Mouse (Mus musculus): ENCODE results near the gene Stx11. TPM values are rescaled to one million over a fixed set of nuclear protein-coding genes. Genes with fewer than 3 reads are reported as not detected.
"Not testable (repeated sequence)": the region's sequence is repeated elsewhere in the genome, so short reads cannot be mapped to it uniquely, and the experiment has no call there.

Gene Stx11
- total RNA-seq, 2 experiments from 2014 or later: 5.9 to 7.4 TPM

DNA sequence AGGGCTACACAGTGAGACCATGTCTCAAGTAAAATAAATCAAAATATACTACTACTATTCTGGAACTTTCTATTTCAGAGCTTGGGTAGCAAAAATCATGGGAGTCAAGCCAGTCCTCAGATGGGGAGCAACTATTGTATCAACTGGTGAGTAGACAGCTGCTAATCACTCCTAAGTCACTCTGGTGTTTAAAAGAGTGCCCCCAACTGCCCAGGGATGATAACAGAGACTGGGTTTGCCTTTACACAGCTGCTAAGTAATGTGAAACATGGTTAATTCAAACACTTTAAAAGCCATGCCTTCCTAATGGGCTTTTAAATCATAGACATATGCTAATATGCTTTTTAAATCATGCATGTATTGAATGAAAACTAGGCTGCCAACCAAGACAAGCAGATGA lies 1.9 kb downstream of the Stx11 start:
- no peak for ATAC-seq (replicated peaks; ENCODE audit: poor library complexity, severe bottlenecking)

DNA sequence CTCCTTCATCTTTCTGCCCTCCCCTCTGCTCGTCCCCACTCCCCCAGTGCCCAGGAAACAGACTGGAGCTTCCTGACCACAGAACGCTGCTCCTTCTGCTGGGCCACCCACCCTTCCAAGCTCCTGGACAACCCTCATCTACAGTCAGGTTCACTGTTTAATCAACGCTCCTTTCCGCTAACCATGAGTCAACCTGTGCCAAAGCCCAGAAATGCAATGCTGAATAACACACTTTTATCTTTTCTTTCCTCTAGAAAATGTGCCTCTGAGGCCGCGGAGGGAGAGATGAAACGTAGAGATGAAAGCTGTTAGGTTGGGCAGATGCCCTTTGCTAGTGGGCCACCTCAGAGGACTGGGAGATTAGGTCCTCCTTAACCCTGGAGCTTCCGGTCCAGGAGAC lies 2.6 kb downstream of the Stx11 start:
- no peak for ATAC-seq (replicated peaks; ENCODE audit: poor library complexity, severe bottlenecking)

DNA sequence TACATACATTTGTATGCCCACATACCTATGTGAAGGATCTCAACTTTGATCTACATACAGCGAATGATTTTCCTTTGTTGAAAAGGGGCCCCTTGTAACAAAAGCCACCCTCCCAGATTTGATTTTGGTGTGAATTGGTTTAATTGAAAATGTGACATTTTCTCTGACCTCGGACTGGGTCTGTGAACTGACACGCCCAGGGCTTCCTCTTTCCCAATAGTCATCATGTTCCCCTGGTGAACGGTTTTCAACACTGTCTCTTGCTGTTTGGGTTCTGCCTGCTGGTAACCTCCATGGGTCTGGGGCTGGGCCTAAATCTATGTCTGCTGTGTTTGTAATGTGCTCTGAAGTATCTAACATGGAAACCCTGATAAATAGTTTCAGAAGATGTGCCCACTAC lies 6.8 kb downstream of the Stx11 start:
- peak; percentile 86 for ATAC-seq (replicated peaks; ENCODE audit: poor library complexity, severe bottlenecking)

DNA sequence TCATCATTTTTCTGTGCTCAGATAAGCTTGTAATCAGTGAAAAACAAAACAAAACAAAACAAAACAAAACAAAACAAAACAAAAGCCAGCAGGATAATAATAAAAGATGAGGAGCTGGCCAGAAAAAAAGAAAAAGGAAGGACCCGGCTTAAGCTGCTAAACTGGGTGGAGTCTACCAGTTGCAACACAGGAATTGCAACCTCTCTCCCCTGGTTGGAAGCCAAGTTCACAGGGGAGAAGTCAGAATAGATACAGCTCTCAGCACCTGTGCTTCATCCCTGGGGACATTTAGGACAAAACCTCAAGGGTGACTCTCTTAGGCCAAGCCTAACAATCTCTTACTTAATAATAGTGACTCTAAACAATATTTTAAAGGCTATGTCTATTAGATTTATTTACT lies 8.3 kb downstream of the Stx11 start:
- peak; percentile 72 for ATAC-seq (replicated peaks; ENCODE audit: poor library complexity, severe bottlenecking)

DNA sequence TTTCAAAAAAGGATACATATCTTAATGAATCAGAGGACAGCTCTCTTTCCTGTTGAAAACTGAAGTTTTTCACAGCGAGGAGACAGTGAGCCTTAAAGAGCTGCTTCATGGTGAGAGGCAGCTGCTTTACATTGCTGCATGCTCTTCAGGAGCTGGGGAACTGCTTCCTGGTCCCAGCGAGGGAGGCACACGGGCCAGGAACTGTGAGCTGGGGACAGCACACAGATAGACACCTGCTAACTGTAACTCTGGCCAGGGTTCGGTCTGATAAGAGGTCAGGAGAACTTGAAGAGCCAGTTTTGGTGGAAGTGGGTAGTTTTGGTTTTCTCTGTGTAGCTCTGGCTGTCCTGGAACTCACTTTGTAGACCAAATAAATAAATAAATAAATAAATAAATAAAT lies 12.7 kb downstream of the Stx11 start:
- ATAC-seq (replicated peaks; ENCODE audit: poor library complexity, severe bottlenecking): not testable (repeated sequence)

DNA sequence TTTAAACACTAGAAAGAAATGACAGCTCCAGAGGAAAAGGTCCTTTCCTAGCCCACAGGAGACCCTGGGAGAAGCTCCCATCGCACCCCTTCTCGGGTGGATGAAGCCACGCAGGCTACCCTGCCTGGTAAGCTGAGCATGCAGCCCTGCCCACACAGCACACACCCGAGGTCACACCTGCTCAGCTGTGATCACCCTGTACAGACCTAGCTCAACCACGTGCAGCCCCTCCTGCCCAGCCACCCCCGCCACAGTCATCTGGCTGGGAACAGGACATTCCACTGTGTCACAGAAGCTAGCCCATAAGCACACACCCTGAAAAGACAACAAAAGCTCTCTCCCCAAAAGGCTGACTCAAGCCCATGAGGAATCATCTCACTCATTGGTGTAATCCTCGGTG lies 14.8 kb downstream of the Stx11 start:
- no peak for ATAC-seq (replicated peaks; ENCODE audit: poor library complexity, severe bottlenecking)

DNA sequence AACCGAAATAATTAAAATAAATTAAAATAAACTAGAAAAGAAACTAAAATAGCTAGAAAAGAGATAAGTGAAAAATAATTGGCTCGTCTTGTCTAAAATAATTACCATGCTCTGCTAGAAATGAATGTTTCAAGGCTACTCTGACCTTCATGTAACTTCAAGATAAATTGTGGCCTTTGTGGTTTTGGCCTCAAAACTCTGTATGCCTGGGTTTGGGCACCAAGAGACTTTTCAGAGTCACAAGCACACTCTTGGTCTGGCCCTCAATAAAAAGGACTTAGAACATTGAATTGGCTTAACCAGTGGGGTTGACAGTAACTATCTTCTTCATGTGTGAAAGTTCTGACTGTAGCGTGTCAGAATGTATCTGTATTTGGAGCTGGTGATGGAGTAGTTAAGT lies 16.5 kb downstream of the Stx11 start:
- ATAC-seq (replicated peaks; ENCODE audit: poor library complexity, severe bottlenecking): no peak

DNA sequence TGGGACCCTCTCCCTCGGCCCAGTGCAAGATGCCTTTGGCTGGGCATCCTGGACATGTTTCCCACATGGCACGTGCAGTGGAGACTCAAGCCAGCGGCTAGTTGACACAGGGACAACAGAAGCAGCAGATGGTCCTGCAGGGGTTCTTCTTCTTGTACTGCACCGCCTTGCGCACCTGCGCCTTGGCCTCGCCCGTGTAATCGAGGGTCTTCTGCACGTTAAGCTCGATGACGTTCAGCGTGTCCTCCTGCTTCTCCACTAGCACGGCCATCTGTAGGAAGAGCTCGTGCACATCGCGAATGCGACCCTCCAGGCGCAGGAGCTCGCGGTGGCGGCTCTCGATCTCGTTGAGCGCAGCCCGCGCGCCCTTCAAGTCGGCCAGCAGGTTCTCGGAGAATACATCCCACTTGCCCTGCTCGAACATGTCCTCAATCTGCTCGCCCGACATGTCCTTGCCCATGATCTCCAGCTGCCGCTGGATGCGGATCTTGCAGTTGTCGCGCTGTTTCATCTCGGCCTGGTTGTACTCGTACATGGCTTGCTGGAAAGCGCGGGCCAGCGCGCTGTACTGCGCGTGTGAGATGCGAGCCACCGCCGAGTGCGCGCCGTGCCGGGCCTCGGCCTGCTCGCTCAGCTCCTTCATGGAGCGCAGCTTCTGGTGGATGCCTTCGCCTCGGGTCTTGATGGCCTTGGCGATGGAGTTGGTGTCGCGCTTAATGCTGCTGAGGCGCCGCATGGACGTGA lies 22.9 kb downstream of the Stx11 start:
- peak; percentile 74 for ATAC-seq (replicated peaks; ENCODE audit: poor library complexity, severe bottlenecking)

DNA sequence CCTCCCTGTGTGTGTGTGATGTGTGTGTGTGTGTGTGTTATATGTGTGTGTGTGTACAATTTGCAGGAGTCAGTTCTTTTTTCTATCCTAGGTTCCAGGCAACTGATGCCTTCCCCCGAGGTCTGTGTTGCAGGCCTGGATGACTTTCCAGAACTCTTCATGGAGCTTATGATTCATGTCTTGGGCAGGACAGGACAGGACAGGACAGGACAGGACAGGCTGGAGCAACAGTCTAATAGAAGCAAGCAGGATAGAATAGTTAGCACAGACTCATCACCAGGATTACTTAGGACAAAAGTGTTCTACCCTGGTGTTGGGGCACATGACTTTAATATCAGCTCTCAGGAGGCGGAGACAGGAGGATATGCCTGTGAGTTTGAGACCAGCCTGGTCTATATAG lies 25.3 kb downstream of the Stx11 start:
- no peak for ATAC-seq (replicated peaks; ENCODE audit: poor library complexity, severe bottlenecking)

DNA sequence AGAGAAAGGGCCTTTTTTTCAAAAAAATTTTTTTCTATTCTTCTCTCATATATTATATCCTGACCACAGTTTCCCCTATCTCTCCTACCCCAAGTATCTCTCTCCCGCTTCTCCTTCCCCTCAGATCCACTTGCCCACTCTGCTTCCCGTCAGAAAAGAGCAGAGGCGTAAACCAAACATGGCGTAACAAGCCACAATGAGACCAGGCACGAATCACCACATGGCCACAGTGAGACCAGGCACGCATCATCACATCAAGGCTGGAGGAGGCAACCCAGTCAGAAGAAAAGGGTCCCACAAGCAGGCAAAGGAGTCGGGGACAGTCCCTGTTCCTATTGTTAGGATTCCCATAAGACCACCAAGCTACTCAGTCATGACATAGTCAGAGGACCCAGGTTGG lies 28.0 kb downstream of the Stx11 start:
- ATAC-seq (replicated peaks; ENCODE audit: poor library complexity, severe bottlenecking): peak; percentile 97

DNA sequence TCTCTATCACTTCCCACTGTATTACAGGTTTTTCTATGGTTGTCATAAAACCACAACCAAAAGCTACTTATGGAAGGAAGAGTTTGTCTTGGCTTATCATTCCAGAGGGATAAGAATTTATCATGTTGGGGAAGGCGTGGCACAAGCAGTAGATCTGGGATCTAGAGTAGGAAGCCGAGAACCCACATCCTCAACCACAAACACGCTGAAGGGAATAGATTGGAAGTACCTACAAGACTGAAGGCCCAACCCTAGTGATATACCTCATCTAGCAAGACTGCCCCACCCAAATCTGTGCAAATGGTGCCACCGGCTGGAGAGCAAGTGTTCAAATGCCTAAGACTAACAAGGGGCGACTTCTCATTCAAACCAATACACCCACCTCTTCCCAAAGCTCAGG lies 28.5 kb downstream of the Stx11 start:
- ATAC-seq (replicated peaks; ENCODE audit: poor library complexity, severe bottlenecking): no peak

DNA sequence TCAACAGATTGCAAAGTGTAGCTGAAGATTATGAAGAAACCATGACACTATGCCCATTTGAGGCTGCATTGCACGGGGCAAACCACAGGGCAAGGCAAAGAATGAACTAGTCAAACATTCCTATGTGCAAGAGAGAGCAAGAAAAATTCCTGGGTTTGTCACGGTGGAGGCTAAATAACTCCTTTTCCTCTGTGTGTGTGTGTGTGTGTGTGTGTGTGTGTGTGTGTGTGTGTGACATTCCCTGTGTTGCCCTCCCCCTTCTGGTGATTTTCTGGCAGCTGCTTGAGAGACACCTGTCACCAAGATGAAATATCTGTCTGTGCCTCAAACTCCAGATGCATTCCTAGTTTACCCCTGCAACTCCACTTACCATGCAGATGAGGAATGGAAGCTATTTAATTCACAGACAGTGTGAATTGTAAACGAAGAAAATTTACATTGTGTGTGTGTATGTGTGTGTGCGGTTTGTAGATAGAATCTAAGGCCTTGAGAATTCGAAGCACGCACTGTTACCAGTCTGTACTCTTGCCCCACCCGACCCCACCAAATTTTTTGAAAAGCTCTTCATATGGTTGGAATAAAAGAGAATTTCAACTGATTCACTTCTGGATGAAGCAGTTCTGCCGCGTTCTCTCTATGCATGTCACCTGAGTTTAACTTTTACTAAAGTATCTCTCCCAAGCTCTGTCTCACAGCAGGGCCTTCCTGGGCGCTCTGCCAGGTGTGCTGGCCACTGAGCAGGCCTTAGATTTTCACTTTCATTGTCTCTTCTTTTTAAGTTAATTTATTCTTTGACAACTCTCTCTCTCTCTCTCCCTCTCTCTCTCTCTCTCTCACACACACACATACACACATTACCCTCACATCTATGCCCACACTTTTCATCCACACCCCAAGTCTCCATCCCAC lies 32.4 kb downstream of the Stx11 start:
- no peak for ATAC-seq (replicated peaks; ENCODE audit: poor library complexity, severe bottlenecking)

DNA sequence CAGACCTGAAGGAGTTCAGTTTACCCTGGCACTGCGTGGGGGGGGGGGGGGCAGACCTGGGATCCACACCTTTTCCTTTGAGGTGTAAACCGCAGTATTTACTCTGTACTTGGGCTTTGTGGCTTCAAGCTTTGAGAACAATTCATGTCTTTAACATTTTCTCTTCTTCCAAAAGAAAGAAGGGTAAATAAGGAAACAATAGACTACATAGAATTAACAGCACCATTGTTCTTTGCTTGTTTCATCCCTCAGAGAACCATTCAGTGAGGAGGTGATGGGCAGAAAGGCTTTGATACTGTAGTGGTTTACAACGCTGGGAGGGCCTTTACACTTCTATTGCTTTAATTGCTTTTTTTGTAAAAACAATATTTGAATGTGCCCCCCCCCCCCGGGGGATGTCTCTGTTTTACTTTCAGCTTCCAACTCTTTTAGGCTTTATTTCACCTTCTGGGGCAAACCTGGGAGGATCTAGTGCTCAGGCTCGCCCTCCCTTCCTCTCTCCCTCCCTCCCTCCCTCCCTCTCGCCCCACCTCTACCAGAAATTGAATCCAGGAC lies 33.7 kb downstream of the Stx11 start:
- ATAC-seq (replicated peaks; ENCODE audit: poor library complexity, severe bottlenecking): no peak

DNA sequence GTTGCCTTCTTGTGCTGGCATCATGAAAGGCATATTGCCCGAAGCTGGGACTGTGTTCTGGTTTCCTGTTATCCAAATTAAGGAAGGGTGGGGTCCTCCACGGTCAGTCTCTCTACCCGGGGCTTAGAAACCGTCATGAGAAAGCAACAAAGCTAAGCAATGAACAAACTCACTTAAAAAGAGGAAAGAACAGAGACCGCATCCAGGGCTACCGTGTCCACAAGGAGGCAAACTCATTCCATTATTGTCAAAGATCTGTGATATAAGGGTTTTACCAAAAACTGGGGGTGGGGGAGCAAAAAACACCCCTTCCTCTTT lies 34.3 kb downstream of the Stx11 start:
- peak; percentile 69 for ATAC-seq (replicated peaks; ENCODE audit: poor library complexity, severe bottlenecking)

DNA sequence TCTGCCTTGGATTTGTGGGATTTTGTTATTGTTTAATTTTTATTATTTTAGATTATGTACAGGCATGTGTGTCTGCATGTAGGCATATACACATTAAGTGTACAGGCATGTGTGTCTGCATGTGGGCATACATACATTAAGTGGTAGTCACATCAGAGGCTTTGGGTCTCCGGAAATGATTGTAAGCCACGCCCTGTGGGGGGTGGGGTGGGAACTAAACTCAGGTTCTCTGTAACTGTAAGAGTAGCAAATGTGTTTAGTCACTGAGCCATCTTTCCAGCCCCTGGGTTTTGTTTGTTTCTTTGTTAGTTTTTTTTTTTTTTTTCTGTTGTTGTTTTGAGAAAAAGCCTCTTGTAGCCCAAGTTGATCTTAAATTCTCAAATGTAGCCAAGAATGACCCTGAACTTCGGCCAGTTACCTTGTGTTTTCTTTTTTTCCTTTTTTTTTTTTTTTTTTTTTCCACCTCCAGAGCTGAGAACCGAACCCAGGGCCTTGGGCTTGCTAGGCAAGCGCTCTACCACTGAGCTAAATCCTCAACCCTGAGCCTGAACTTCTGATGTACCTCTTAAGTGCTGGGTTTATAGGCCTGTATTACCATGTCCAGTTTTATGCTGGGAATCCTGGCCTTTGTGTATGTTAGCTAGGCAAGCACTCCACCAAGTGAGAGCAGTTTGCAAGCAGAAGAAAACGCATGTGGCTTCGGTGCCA lies 34.8 kb downstream of the Stx11 start:
- ATAC-seq (replicated peaks; ENCODE audit: poor library complexity, severe bottlenecking): no peak

DNA sequence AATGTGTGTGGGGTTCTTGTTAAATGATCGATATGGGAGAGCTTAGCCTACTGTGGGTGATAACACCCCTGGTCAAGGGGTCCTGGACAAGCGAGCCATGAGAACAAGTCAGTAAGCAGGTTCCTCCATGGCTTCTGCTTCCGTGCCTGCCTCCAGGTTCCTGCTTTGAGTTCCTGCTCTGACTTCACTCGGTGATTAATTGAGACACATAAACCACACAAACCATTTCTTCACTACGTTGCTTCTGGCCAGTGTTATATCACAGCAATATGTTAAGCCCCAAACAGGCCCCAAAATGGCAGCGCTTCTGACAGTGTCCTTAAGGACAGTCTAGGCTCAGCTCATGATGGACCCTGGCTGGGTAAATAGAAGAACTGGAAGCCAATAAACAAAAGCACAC lies 35.9 kb downstream of the Stx11 start:
- ATAC-seq (replicated peaks; ENCODE audit: poor library complexity, severe bottlenecking): peak; percentile 34; the same call in 1 of the 2 replicates

DNA sequence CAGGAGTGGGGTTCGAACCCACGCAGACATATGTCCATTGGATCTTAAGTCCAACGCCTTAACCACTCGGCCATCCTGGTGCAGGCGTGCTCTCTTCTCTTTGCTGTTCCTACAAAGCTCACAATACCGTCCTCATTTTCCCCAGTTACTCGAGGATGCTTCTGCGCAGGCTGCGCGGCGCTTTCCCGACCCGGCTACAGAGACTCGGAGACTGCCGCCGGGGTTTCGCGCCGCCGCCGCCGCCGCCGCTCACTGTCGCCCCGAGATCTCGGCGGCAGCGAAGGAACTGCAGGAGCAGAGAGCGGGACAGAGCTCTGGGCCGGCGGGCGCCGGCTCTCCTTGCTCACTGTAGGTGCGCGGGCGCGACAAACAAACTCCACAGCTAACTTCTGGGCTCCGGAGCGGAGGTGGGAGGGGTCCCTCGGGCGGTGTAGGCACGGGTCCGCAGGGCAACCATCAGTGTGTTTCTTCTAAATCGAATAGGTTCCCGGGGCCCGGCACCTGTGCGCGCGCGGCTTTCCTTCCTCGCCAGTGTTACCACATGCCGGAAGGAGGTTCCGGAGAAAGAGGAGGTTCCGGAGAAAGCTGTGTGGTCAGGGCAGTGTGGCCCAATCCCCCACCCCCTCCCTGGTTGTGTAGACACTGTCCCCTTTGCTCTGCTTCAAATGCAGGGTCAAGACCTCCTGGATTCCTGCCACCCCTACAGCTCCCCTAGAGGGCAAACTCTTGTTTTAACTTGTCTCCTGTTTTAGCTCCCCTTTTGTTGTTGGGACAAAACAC lies 41.3 kb downstream of the Stx11 start:
- peak; percentile 82 for ATAC-seq (replicated peaks; ENCODE audit: poor library complexity, severe bottlenecking)

DNA sequence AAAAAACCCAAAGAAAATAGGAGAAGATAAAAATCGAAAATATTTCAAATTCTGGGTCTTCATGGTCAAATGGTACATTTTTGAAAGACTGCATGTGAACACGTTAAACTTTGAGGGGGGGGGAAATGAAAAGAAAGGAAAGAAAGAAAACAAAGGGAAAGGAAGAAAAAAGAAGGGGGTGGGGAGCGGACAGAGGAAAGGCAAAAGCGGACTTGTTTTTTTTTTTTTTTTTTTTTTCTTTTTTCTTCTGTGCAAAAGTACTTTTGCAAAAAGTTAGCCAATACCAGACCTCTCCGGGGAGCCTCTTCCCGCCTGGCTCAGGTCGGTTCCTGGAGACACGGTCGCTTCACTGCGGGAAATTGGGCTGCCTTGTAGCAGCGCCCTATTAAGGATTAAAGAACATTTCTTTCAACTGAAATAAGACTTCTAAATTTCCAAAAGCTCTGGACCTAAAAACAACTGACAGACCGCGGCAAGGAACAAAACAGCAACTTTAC lies 42.0 kb downstream of the Stx11 start:
- peak; percentile 32 for ATAC-seq (replicated peaks; ENCODE audit: poor library complexity, severe bottlenecking)

DNA sequence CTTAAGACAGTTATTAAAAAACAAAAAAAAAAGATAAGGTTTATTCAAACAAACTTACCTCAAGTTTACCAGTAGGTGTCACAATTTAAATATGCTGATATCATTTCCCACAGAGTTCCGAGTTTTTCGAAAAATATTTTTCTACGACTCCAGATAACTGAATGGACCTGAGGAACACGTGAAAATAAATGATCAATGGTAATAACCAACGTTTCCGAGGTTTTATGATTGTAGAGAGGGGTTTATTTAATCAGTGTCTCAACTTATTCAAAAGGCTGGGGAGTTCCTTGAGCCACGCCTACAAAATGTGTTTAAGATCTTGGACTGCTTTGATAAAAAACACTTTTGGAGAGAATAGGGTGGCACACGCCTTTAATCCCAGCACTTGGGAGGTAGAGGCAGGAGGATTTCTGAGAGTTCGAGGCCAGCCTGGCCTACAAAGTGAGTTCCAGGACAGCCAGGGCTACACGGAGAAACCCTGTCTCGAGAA lies 42.5 kb downstream of the Stx11 start:
- no peak for ATAC-seq (replicated peaks; ENCODE audit: poor library complexity, severe bottlenecking)

DNA sequence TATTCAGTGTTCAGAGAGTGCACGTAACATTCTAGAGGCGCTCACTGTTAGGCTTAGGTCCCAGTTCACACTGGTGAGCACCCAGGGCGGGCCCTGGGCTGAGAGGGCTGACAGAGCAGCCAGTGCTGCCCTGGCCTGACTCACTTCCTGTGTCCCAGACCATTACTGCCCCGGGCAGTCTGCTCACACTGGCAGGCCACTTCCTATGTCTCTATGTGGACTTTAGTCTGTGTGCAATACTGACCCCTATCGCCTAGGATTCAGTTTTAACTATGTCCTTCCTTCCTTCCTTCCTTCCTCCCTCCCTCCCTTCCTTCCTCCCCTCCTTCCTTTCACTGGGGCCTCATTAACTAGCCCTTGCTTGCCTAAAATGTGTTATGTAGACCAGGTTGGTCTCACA lies 44.8 kb downstream of the Stx11 start:
- peak; percentile 38 for ATAC-seq (replicated peaks; ENCODE audit: poor library complexity, severe bottlenecking)

All from granulocyte monocyte progenitor cell, adult 5-6 weeks (primary cell).